Mouse (Mus musculus) B cell, adult 2 months (primary cell): ENCODE results near the gene Bglap.

Experiments
- DNase-seq, 2 experiments: peaks; one replicate each; pipeline ENCODE4 v3.0.0; 2022

The Bglap gene

GRCm38 (mm10) chr3:88339006-88339405 lies 45.3 kb downstream of the Bglap start:
- no peak for DNase-seq

GRCm38 (mm10) chr3:88338316-88338715 lies 45.9 kb downstream of the Bglap start:
- no peak for DNase-seq

- DNase-seq = no peak
Observed at GRCm38 (mm10) chr3:88337367-88338020, 46.8 kb downstream of the Bglap start.

- DNase-seq = peak; percentile 96
Observed at GRCm38 (mm10) chr3:88336058-88337013, 47.9 kb downstream of the Bglap start, which contains the start of the genes Tmem79 and Smg5. Tmem79 (minus strand) TSS chr3:88336148. Smg5 (plus strand) TSS chr3:88336260.

GRCm38 (mm10) chr3:88335436-88336053 lies 48.7 kb downstream of the Bglap start:
- DNase-seq = no peak

GRCm38 (mm10) chr3:88334902-88335435 lies 49.3 kb downstream of the Bglap start:
- no peak for DNase-seq

- DNase-seq = no peak
Observed at GRCm38 (mm10) chr3:88334029-88334658, 50.1 kb downstream of the Bglap start.
